Mouse (Mus musculus) neural tube, embryonic 15.5 days (tissue): ENCODE measurements around the gene Mad1l1. TPM values are rescaled to one million over a fixed set of nuclear protein-coding genes. Genes with fewer than 3 reads are reported as not detected.

Experiments used
- ATAC-seq: fragments of 200-750 bp; cut with Nextera tagmentation; 2 replicates; pipeline ENCODE4 v1.8.0; 2017; ENCODE audit warnings: mild to moderate bottlenecking, moderate TSS enrichment, moderate library complexity; ENCODE audit not compliant: low FRiP score
- H3K27ac ChIP-seq: fragments of 300-500 bp; sonication (generic); replicated peaks from 2 replicates; pipeline ENCODE4 v1.5.1; 2015; ENCODE audit warnings: mild to moderate bottlenecking, inconsistent platforms
- H3K27me3 ChIP-seq: fragments of 300-500 bp; sonication (generic); replicated peaks from 2 replicates; pipeline ENCODE4 v1.6.1; 2015; ENCODE audit warnings: inconsistent platforms
- H3K36me3 ChIP-seq: fragments of 300-500 bp; sonication (generic); 2 replicates; pipeline ENCODE4 v1.6.1; 2015; ENCODE audit warnings: inconsistent platforms
- H3K4me1 ChIP-seq: fragments of 300-500 bp; sonication (generic); 2 replicates; pipeline ENCODE4 v1.6.1; 2015; ENCODE audit warnings: inconsistent platforms
- H3K4me2 ChIP-seq: fragments of 300-500 bp; sonication (generic); 2 replicates; pipeline ENCODE4 v1.6.1; 2015; ENCODE audit warnings: inconsistent platforms, mild to moderate bottlenecking, moderate library complexity
- H3K4me3 ChIP-seq: fragments of 300-500 bp; sonication (generic); replicated peaks from 2 replicates; pipeline ENCODE4 v1.5.1; 2015; ENCODE audit warnings: mild to moderate bottlenecking, inconsistent platforms
- H3K9ac ChIP-seq: fragments of 300-500 bp; sonication (generic); replicated peaks from 2 replicates; pipeline ENCODE4 v1.6.1; 2015; ENCODE audit warnings: mild to moderate bottlenecking, inconsistent platforms
- H3K9me3 ChIP-seq: fragments of 300-500 bp; sonication (generic); replicated peaks from 2 replicates; pipeline ENCODE4 v1.6.1; 2016; ENCODE audit warnings: inconsistent platforms
- WGBS: fragments of 180-500 bp; shearing (Covaris S2); methylation state at CpG from one replicate; pipeline ENCODE4 v1.1.7; 2015; ENCODE audit warnings: mixed read lengths; 5-methylcytosine and 5-hydroxymethylcytosine counted together
- polyA plus RNA-seq: library from polyadenylated mRNA; unstranded; fragments of >200 nt; fragmentation: Nextera tagmentation; extraction: Ambion mirVana; gene quantifications from 2 replicates; pipeline ENCODE4 v1.2.1, GENCODE M21; 2015

Gene Mad1l1
- polyA plus RNA-seq, 1 experiment from 2014 or later = 29.6 TPM

DNA sequence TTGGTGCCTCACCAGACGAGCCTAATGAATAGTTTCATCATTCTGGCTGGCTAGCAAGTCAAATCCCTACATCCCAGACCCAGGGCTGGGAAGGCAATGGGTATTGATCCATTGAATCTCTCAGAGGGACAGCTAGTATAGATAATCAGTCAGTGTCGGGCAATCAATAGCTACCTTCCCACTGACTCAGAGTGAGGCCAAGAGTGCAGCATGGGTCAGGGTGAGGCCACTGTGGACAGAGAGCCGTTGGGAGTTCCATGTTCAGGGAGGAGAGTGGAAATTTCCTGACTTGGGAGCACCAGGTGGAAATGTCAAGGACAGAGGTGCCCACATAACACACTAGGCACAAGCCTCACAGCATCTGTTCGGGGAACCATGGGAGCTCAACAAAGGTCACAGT, 129.8 kb downstream of the Mad1l1 start:
- Histone ChIP-seq H3K27ac (no peak overlapping the region), H3K9ac (no peak overlapping the region), H3K9me3 (no peaks in the 10 kb centered on the region), H3K36me3 (no peaks in the 10 kb centered on the region), H3K27me3 (no peaks in the 10 kb centered on the region), H3K4me2 (no peak overlapping the region), H3K4me1 (peaks cover 23% of the 10 kb centered on the region), H3K4me3 (no peak overlapping the region)
- WGBS = 72% methylated on average over 4 of the region's 4 CpGs
- ATAC-seq = no peak

DNA sequence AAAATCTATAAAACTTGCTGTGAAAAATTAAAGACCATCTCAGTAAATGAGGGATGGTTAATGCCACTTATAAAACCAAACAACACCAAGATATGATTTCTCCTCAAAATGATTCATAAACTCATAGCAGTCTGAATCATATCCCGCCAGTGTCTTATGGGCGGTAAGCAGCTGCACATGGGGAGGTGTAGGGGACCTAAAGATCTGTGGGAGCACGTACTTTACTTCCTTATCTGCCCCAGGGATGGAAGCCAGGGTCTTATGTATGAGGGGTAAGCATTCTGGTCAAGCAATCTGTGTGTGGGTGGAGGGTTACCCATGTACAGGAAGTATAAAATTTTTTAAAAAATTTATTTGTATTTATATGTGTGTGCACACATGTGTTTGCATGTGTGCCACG, 135.0 kb downstream of the Mad1l1 start:
- peaks cover 4% of the 10 kb centered on the region for H3K4me1 ChIP-seq
- H3K9me3 ChIP-seq = no peaks in the 10 kb centered on the region
- H3K27ac ChIP-seq = no peak overlapping the region
- H3K36me3 ChIP-seq = no peaks in the 10 kb centered on the region
- no peak overlapping the region for H3K4me3 ChIP-seq
- 89% methylated on average over 4 of the region's 4 CpGs for WGBS
- no peak overlapping the region for H3K4me2 ChIP-seq
- H3K9ac ChIP-seq = no peak overlapping the region
- no peak for ATAC-seq
- H3K27me3 ChIP-seq = no peaks in the 10 kb centered on the region

DNA sequence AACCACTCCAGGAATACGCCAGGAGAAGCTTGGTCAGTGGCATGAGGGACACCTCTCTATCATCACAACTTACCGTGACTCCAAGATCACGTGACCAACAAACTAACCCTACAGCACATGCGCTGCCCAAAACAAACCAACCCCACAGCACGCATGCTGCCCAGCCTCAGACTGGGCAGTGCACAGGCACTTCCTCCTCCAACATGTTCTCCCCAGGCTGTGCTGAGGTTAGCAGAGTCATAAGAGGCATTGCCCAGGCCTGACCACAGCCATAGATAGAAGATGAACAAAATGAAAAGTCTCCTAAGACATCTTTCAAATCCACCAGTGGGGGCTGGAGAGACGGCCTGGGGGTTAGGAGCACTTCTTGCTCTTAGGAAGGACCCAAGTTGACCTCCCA, 135.6 kb downstream of the Mad1l1 start:
- H3K9ac ChIP-seq = no peak overlapping the region
- no peak overlapping the region for H3K4me3 ChIP-seq
- H3K4me2 ChIP-seq = no peak overlapping the region
- no peak overlapping the region for H3K27ac ChIP-seq
- no peaks in the 10 kb centered on the region for H3K9me3 ChIP-seq
- no peaks in the 10 kb centered on the region for H3K36me3 ChIP-seq
- ATAC-seq = no peak
- no peaks in the 10 kb centered on the region for H3K27me3 ChIP-seq
- no peaks in the 10 kb centered on the region; the same call in 1 of the 2 replicates for H3K4me1 ChIP-seq
- 94% methylated on average over 6 of the region's 6 CpGs for WGBS

DNA sequence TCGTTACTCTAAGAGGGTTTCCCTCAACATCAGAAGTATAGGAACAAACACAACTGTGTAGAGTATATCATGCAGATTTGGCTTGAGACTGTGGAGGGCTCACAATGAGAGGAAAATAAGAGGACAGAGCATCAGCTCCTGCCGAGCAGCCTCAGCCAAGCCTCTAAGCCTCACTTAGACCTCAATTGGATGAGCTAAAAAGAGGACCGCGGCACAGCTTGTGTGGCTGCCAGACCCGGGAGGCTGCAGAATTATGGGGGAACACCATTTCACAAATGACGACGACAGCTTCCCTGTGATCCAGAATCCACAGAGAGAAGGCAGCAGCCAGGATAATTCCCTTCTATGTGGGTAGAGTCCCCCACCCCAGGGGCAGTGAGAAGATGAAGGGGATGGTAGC, 138.0 kb downstream of the Mad1l1 start:
- Histone ChIP-seq H3K9ac (no peak overlapping the region), H3K36me3 (no peaks in the 10 kb centered on the region), H3K27me3 (no peaks in the 10 kb centered on the region), H3K27ac (no peak overlapping the region), H3K4me3 (no peak overlapping the region), H3K4me1 (peaks cover under 1% of the 10 kb centered on the region), H3K4me2 (no peak overlapping the region), H3K9me3 (no peaks in the 10 kb centered on the region)
- WGBS = 75% methylated on average over 7 of the region's 7 CpGs
- ATAC-seq = no peak

DNA sequence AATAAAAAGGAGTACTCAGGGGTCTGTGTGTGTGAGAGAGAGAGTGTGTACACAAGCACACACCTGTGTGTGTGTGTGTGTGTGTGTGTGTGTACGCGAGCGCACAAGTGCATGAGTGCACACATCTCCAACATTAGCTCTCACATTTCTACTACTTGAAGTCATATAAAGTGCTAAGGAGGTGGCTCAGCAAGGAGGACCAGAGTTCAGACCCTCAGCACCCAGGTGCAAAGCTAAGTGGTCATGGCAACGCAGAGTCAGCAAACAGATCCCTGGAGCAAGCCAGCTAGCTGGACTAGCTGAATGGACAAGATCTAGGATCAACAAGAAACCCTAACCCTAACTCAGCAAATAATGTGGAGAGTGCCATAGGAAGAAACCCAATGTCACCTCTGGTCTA, 139.0 kb downstream of the Mad1l1 start:
- Histone ChIP-seq H3K4me3 (no peak overlapping the region), H3K4me2 (no peak overlapping the region), H3K27me3 (no peaks in the 10 kb centered on the region), H3K4me1 (peaks cover 11% of the 10 kb centered on the region), H3K36me3 (no peaks in the 10 kb centered on the region), H3K27ac (no peak overlapping the region), H3K9ac (no peak overlapping the region), H3K9me3 (no peaks in the 10 kb centered on the region)
- WGBS = 95% methylated on average over 4 of the region's 4 CpGs
- ATAC-seq = no peak

DNA sequence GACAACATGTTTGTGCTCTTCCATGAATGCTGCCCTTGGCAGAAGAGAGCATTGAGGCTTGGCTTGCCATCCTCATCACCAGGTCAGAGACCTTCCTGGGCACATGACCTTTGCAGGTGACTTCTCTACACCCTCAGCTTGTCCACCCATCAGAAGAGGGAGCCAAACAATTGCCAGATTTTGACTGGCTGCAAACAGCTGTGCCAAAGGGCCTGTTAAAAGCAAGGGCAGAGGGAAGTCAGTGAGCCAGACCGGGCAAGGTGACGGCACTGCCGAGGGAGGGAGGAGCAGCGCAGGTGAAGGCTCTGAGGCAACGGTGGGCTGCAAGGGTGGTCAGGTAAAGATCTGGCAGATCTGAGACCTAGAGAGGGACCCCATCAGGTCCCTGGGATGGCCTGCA, 141.3 kb downstream of the Mad1l1 start:
- no peak for ATAC-seq
- Histone ChIP-seq H3K9ac (no peak overlapping the region), H3K4me1 (peaks cover 34% of the 10 kb centered on the region), H3K36me3 (no peaks in the 10 kb centered on the region), H3K27me3 (no peaks in the 10 kb centered on the region), H3K4me3 (no peak overlapping the region), H3K27ac (no peak overlapping the region), H3K4me2 (no peak overlapping the region), H3K9me3 (no peaks in the 10 kb centered on the region)
- WGBS = 96% methylated on average over 5 of the region's 5 CpGs

DNA sequence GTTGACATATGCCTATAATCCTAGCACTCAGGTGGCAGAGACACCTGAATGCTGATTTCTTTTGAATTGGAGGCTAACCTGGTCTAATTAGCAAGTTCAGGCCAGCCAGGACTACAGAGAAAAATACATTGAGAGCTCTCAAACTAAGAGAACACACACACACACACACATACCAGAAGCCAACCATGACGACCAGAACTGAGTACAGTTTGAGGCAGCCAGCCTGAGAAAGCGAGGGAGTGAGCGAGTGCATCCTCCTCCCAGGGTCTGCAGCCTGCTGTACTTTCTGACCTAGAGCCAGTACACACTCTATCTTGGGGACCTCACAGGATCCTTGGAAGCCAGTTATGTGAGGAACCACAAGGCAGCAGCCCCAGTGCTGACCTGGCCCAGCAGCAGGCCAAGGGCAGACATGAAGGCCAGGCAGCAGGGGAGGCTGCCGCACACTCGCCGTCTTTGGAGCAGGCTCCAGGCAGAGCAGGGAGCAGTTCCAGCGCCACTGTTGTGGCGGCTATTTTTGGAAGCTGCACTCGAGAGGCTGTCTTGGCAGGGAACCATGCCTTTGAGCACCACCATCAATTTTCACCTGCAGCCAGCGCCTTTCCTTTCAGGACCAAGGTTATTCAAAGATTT, 143.2 kb downstream of the Mad1l1 start:
- Histone ChIP-seq H3K4me2 (no peak overlapping the region), H3K27ac (0 out of 2 replicates have a peak overlapping the region, but pooled peaks have one; percentile 65), H3K9ac (no peak overlapping the region), H3K27me3 (no peaks in the 10 kb centered on the region), H3K4me1 (peaks cover 48% of the 10 kb centered on the region), H3K9me3 (no peaks in the 10 kb centered on the region), H3K36me3 (no peaks in the 10 kb centered on the region), H3K4me3 (no peak overlapping the region)
- 45% methylated on average over 10 of the region's 10 CpGs for WGBS
- ATAC-seq = no peak

DNA sequence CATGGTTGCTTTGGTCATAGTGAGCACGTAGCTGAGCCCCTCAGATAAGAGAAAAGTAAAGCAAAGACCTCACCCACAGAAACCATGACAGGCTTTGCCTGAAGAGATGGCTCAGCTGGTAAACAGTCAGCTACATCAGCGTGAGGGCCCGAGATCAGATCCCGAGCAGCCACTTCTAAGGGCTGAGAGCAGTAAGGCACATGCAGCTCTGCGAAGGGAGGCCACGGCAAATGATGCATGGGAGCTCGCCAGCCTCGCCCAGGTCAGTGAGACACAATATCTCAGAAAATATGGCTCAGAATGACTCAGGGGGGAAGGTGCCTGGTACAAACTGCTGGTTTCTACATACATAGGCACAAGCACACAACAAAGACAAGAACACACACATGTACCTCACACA, 143.8 kb downstream of the Mad1l1 start:
- no peak for ATAC-seq
- Histone ChIP-seq H3K27me3 (no peaks in the 10 kb centered on the region), H3K9me3 (no peaks in the 10 kb centered on the region), H3K4me3 (no peak overlapping the region), H3K9ac (no peak overlapping the region), H3K27ac (peak overlapping the region; percentile 14; the same call in 1 of the 2 replicates), H3K4me2 (no peak overlapping the region), H3K36me3 (no peaks in the 10 kb centered on the region), H3K4me1 (peaks cover 48% of the 10 kb centered on the region)
- 67% methylated on average over 8 of the region's 8 CpGs for WGBS

DNA sequence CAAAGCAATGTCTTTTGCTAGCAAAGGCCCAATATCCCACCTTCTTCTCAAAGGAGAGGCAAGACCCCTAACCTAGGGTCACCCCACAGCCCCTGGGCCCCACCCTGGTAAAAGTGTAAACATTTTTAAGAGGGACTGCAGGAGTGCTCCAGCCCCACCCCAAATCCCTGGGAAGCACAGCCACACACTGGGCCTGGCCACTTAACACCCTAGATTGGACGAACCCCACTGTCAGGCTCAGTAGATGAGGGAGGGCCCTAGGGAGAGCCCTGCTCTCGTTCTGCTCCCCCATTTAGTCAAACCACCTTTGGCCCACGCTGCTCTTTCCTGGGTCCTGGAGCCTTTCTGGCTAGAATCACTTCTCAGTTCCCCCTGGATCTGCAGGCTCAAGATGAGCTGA, 145.0 kb downstream of the Mad1l1 start:
- H3K27me3 ChIP-seq = no peaks in the 10 kb centered on the region
- no peaks in the 10 kb centered on the region for H3K9me3 ChIP-seq
- H3K4me2 ChIP-seq = no peak overlapping the region
- peaks cover 48% of the 10 kb centered on the region for H3K4me1 ChIP-seq
- no peak overlapping the region; the same call in 1 of the 2 replicates for H3K27ac ChIP-seq
- no peak overlapping the region for H3K4me3 ChIP-seq
- WGBS = 48% methylated on average over 3 of the region's 3 CpGs
- no peak for ATAC-seq
- H3K36me3 ChIP-seq = no peaks in the 10 kb centered on the region
- no peak overlapping the region for H3K9ac ChIP-seq

DNA sequence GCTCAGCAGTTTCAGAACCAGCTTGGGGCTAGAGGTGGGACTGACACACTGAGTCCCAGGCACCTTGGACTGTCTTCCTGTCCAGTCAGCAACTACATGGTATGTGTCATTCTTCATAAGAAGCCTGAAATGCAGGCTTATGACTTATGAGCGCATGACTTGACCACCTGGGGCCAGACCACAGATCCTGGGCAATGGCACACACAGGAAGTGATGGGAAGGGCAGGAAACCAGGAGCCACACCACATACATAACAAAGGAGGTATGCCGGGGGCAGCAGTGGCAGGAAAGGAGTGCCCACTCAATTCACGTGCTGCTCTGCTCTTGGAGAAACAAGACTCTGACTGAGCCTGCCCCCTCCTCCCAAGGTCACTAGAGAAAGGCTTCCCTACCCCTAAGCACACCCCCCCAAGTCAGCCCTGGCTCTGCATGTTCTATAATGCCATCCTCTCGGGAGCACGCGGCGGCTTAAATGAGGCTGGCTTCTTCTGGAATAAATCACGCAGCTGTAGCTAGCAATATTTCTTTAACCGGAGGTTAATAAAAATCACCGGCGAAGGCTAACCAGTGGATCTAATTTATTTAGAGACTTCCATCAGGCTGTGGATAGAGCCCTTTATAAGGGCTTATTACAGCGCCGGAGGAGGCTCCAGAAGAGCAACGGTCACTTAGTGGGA, 146.4 kb downstream of the Mad1l1 start:
- H3K9ac ChIP-seq = no peak overlapping the region
- H3K4me1 ChIP-seq = peaks cover 48% of the 10 kb centered on the region
- H3K27ac ChIP-seq = peak overlapping the region; percentile 43
- H3K36me3 ChIP-seq = no peaks in the 10 kb centered on the region
- ATAC-seq = no peak
- no peaks in the 10 kb centered on the region for H3K27me3 ChIP-seq
- H3K9me3 ChIP-seq = no peaks in the 10 kb centered on the region
- 53% methylated on average over 14 of the region's 14 CpGs for WGBS
- no peak overlapping the region for H3K4me3 ChIP-seq
- no peak overlapping the region for H3K4me2 ChIP-seq

DNA sequence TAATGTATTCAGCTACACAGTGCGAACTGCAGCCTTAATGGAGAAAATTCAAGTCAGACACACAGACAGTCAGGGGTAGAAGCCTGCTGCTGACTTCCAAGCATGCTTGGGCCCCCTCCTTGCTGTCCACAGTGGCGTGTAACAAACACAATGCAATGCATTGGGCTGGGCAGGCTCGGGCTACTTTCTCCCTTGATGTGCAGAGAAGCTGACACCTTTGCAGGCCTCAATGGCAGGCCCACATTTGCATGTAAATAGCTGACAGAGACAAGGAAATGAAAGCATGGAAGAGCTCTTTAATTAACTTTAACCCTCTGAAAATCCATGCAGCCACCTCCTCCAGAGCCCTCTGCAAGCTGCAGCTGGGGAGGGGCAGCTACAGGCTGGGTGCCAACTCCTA, 147.3 kb downstream of the Mad1l1 start:
- Histone ChIP-seq H3K27ac (peak overlapping the region; percentile 43; the same call in 1 of the 2 replicates), H3K4me2 (no peak overlapping the region), H3K4me3 (no peak overlapping the region), H3K9me3 (no peaks in the 10 kb centered on the region), H3K9ac (no peak overlapping the region), H3K27me3 (no peaks in the 10 kb centered on the region), H3K36me3 (no peaks in the 10 kb centered on the region), H3K4me1 (peaks cover 48% of the 10 kb centered on the region)
- ATAC-seq = no peak
- 17% methylated on average over 3 of the region's 3 CpGs for WGBS

DNA sequence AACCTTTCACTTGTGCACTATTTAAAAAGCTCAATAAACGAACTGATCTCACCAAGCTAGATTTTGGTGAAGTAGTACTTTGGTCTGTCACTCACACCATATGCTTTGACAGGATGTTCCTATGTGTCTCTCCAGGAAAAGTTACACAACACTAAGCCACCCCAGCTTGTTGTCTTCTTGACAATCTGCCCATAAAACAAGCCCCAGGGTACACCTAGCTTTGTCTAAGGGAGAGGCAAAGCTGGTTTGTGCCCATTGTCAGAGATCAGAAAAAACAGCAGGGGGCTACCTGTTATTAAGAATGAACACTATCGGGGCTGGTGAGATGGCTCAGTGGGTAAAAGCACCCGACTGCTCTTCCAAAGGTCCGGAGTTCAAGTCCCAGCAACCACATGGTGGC, 148.2 kb downstream of the Mad1l1 start:
- Histone ChIP-seq H3K4me1 (peaks cover 46% of the 10 kb centered on the region), H3K36me3 (no peaks in the 10 kb centered on the region), H3K27me3 (no peaks in the 10 kb centered on the region), H3K4me2 (no peak overlapping the region), H3K9me3 (no peaks in the 10 kb centered on the region), H3K27ac (no peak overlapping the region), H3K9ac (no peak overlapping the region), H3K4me3 (no peak overlapping the region)
- WGBS = 79% methylated on average over 4 of the region's 4 CpGs
- no peak for ATAC-seq
